Mouse (Mus musculus) hindlimb bud, embryonic 11.5 days (tissue): ENCODE data around the gene Scap.
"Not testable (repeated sequence)": the region's sequence is repeated elsewhere in the genome, so short reads cannot be mapped to it uniquely, and the experiment has no call there.

ENCODE experiments used
- DNase-seq: peaks from one replicate; pipeline ENCODE4 v3.0.0-alpha.2; 2012; ENCODE audit warnings: low read depth, low spot score; ENCODE audit errors: extremely low spot score

Gene Scap

GRCm38 (mm10) chr9:110380662-110381061, 47.6 kb downstream of the Scap start:
- no peak for DNase-seq

- DNase-seq: no peak
Measured at GRCm38 (mm10) chr9:110381292-110381691, 48.2 kb downstream of the Scap start.

- DNase-seq: no peak
Measured at GRCm38 (mm10) chr9:110384369-110384929, 51.4 kb downstream of the Scap start.

DNA sequence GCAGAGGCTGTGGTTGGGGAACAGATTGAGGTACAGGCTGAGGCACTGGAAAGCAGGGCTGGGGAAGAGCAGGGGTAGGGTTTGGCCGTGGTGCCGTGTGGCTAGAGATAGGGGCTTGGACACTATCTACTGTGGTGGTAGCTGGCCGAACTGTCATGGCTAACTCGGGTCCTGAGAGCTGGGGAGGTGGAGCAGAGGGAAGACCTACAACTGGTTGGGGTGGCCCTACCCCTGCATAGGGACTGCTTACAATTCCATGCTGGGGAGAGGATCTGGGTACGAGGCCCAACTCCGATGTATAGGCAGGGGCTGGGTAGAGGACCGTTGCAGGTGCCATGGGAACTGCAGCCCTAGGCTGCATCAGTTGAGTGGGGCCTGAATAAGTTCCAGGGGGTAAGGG, 54.9 kb downstream of the Scap start:
- DNase-seq: no peak

DNA sequence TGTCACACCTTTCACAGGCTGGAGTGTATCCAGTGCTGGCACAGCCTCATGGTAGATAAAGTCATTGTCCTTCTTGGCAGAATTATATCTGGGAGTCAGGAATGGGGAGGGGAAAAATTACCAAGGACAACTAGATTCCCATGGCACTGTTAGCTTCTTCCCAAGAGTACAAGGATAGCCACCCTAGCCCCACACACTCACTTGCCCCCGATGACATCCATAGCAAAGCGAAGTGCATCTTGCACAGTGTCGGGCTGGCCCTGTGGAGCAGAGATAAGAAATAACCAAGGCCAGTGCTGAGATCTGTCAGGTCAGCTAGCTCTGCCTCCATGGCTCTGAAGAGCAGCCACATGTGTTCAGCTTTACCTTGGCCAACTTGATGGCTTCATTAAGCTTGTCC, 57.8 kb downstream of the Scap start:
- DNase-seq: no peak

DNA sequence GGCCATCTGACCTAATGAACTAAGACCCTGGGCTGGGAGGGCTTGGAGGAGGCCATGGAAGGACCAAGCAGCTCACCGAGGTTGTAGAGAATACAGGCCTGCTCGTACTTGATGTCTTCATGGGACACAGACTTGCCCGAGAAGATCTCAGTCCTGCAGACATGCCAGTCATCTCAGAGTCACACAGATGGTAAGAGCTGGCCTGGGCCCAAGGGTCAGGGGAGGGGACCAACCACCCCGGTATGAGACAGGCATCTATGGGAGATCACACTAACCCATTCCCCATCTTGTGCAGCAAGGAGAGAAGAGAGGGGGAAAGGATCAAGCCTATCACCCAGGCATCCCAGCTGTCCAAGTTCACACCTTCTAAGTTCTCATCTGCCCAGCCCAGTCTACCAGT, 60.2 kb downstream of the Scap start:
- DNase-seq: no peak

GRCm38 (mm10) chr9:110400650-110401049, 67.6 kb downstream of the Scap start:
- DNase-seq: no peak

- no peak for DNase-seq
Measured at GRCm38 (mm10) chr9:110402731-110403130, 69.6 kb downstream of the Scap start.

DNA sequence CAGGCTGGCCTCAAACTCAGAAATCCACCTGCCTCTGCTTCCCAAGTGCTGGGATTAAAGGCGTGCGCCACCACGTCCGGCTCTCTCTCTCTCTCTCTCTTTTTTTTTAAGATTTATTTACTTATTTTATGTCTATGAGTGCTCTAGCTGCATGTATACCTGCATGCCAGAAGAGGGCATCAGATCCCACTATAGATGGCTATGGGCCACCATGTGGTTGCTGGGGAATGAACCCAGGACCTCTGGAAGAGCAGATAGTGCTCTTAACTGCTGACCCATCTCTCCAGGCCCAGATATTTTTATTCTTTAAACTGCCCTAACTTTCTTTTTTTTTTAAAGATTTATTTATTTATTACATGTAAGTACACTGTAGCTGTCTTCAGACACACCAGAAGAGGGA, 70.2 kb downstream of the Scap start:
- not testable (repeated sequence) for DNase-seq

DNA sequence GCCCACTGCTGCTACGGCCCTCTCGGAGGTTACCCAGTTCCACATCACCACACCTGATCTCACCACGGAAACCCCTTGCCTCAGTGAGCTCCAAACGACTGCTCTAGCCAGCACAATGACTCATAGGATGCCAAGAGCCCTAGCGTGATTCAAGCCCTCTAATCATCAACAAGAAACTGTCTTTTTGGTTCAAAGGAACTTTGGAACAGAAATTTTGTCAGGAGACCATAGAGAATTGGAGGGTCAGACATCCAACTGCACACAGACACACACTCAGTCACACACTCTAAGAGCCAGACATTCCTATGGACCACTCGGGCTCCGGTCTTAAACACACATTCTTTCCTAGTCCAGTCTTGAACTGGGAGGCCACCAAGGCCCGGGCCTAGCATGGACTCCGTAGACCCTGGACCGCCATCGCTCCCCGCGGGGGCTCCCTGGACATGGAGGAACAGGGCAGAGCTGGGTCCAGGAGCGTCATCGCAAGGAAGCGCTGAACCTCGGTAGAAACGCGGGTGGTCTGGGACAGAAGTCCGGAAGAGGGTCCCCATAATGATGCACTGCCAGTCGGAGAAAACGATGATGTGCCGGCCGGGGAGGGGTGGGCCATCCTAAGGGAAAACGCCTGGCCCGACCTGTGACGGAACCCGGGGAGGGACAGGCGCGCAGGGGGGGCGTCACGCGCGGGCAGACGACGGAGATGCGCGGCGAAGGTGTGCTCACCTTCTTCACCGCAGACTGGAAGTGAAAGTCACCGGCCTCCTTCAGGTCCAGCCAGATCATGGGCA, 74.4 kb downstream of the Scap start:
- DNase-seq: no peak

GRCm38 (mm10) chr9:110408099-110408773, 75.1 kb downstream of the Scap start, which contains the start of gene Ptpn23:
TSS of gene Ptpn23 (minus strand) at chr9:110408213.
- DNase-seq: peak; percentile 88

- DNase-seq: peak; percentile 57
Measured at GRCm38 (mm10) chr9:110410908-110411887, 78.1 kb downstream of the Scap start.

GRCm38 (mm10) chr9:110412926-110413325, 79.8 kb downstream of the Scap start:
- no peak for DNase-seq

- DNase-seq: no peak
Measured at GRCm38 (mm10) chr9:110413785-110414184, 80.7 kb downstream of the Scap start.

DNA sequence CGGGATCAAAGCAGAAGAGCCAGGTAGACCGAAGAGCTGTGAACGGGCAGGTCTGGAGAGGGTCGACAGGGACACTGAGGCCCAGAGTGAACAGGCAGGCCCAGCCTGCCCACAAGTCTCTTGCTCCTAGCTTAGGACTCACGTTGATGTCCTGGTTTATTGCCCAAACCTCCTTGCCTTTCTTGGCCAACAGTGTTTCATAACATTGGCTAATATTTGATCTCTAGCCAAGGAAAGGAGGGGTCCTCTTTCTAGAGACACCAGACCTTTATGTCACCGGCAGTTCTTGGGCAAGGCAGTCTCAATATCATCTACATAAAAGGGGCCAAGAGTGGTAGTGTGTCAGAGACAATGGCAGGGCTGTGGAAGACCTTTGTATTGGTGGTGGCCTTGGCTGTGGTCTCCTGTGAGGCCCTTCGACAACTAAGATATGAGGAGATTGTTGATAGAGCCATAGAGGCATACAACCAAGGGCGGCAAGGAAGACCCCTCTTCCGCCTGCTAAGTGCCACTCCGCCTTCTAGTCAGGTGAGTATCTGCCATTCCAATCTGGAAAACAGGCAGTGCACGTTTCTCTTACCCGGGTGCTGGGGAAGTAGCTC, 86.5 kb downstream of the Scap start, which contains the start of gene Ngp:
Gene Ngp, plus strand, starts transcription at position 237 of the 602 bp plus-strand sequence.
- no peak for DNase-seq

DNA sequence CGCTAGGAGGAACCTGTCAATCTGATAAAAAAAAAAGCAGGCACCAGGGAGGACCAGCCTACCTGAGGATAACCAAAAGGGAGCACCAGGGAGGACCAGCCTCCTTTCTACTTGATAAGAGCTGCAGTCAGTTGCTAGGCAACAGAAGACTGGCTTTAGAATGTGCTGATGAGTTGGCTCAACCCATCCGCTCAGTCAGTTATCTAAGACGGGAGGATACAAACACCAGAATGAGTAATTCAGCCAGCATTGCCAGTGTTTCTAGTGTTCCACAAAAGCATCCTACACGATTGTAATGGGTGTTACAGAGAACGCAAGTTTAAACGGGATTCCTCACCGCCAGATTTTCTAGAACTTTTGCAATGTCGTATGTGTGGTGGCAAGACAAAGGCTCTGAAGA, 98.2 kb downstream of the Scap start:
- no peak for DNase-seq

GRCm38 (mm10) chr9:110433045-110433444, 100.0 kb downstream of the Scap start:
- no peak for DNase-seq
